15 mouse cellular contexts compared by ENCODE assay signal in genomic region chr5:116661851-116662250, GRCm38 (mm10).
DNase-seq lines count a peak whose midpoint lies in the region; ATAC-seq and TF ChIP-seq lines count a peak whose summit lies in the region.
"Had no signal": no experiment of that assay in that cellular context is flagged by ENCODE, and none has a peak within 500 bp of the region (broad histone marks: within the 10 kb centered on the region; RNA-seq: fewer than 3 reads in every experiment).

No protein-coding gene starts in this region.

- no peak for TF ChIP-seq CTCF in brain, embryonic 14.5 days (IDR thresholded peaks at IDR 0.05; ENCODE audit: borderline replicate concordance, extremely low read depth, insufficient read depth, insufficient read length)

- no peak overlapping the region for H3K27ac ChIP-seq in limb, embryonic 14.5 days (replicated peaks; ENCODE audit: low read depth, low read length)
- no peak overlapping the region for H3K27ac ChIP-seq in limb, embryonic 10.5 days
- H3K27ac ChIP-seq: heart, adult 2 months; liver, embryonic 14.5 days; midbrain, embryonic 12.5 days had no signal

- no peaks in the 10 kb centered on the region for H3K27me3 ChIP-seq in limb, embryonic 14.5 days (ENCODE audit: control insufficient read depth, insufficient read depth, low read length)
- no peaks in the 10 kb centered on the region for H3K27me3 ChIP-seq in limb, embryonic 10.5 days (ENCODE audit: low read depth, poor library complexity, severe bottlenecking)
- H3K27me3 ChIP-seq: CH12.LX; midbrain, embryonic 12.5 days had no signal

- DNase-seq in limb, embryonic 14.5 days (ENCODE audit: low spot score) = peak; percentile 12
- DNase-seq in limb, embryonic 10.5 days (ENCODE audit: low spot score) = no peak
- peak; percentile 70 for DNase-seq in Muller cell, postnatal 12 days (ENCODE audit: inconsistent ontology term)
- DNase-seq in brain, embryonic 14.5 days (ENCODE audit: low read depth) = peak; percentile 90
- peak; percentile 42 for DNase-seq in layer of hippocampus, adult 9-11 months
- no peak for DNase-seq in ovary, postnatal 36 days (ENCODE audit: low spot score)
- no peak for DNase-seq in left cerebral cortex, postnatal 25 days (ENCODE audit: low spot score in 2 of 2)
- DNase-seq: adrenal gland, adult 8-10 months; cerebellum, postnatal 25 days; heart, adult 2 months; kidney, adult 18-20 months; right cerebral cortex, postnatal 14 days had no signal

- no peak for TF ChIP-seq POLR2A in limb, embryonic 14.5 days (IDR thresholded peaks at IDR 0.05; ENCODE audit: borderline replicate concordance, extremely low read depth, insufficient read depth, insufficient read length)
- TF ChIP-seq POLR2A in brain, embryonic 14.5 days (IDR thresholded peaks at IDR 0.05; ENCODE audit: borderline replicate concordance, extremely low read depth, insufficient read depth, insufficient read length, poor library complexity, severe bottlenecking) = no peak

- H3K9me3 ChIP-seq in limb, embryonic 14.5 days (ENCODE audit: control insufficient read depth, low read length) = no peaks in the 10 kb centered on the region
- no peaks in the 10 kb centered on the region for H3K9me3 ChIP-seq in limb, embryonic 10.5 days (replicated peaks)

- H3K4me3 ChIP-seq in limb, embryonic 14.5 days (replicated peaks; ENCODE audit: low read length) = no peak overlapping the region
- no peak overlapping the region for H3K4me3 ChIP-seq in limb, embryonic 10.5 days
- H3K4me3 ChIP-seq: heart, adult 2 months; midbrain, embryonic 12.5 days had no signal

- no peak for ATAC-seq in limb, embryonic 14.5 days (ENCODE audit: low FRiP score, low read depth)

- H3K36me3 ChIP-seq in limb, embryonic 14.5 days (ENCODE audit: control insufficient read depth, insufficient read depth, low read length) = no peaks in the 10 kb centered on the region
- no peaks in the 10 kb centered on the region for H3K36me3 ChIP-seq in limb, embryonic 10.5 days
- H3K36me3 ChIP-seq: midbrain, embryonic 12.5 days had no signal

- 65% methylated on average over 2 of the region's 2 CpGs for WGBS in limb, embryonic 14.5 days
- WGBS in limb, embryonic 10.5 days = 86% methylated on average over 2 of the region's 2 CpGs

- intact Hi-C loops in left cerebral cortex, postnatal 25 days (cut with DNase I) = no loop called here

- H3K4me1 ChIP-seq in limb, embryonic 14.5 days (ENCODE audit: control insufficient read depth, insufficient read depth, low read length) = no peaks in the 10 kb centered on the region
- H3K4me1 ChIP-seq in limb, embryonic 10.5 days = no peaks in the 10 kb centered on the region

- no peak overlapping the region for H3K9ac ChIP-seq in limb, embryonic 14.5 days (ENCODE audit: low read depth, low read length, severe bottlenecking)
- H3K9ac ChIP-seq: liver, embryonic 14.5 days; midbrain, embryonic 12.5 days had no signal

- no peak overlapping the region for H3K4me2 ChIP-seq in limb, embryonic 14.5 days (replicated peaks; ENCODE audit: low read depth, low read length, severe bottlenecking)
- H3K4me2 ChIP-seq: midbrain, embryonic 12.5 days had no signal

Comparison
In these comparisons a context has a peak if more than half of its experiments do, and no peak if none do; other contexts are left out.
1. DNase-seq: peak in limb, embryonic 14.5 days (single experiment), Muller cell, postnatal 12 days (single experiment), brain, embryonic 14.5 days (single experiment) and layer of hippocampus, adult 9-11 months (single experiment); none in limb, embryonic 10.5 days (single experiment), ovary, postnatal 36 days (single experiment) and left cerebral cortex, postnatal 25 days (0 of 2).